Mouse (Mus musculus) midbrain, embryonic 12.5 days (tissue): Measurements from ENCODE around the gene Akt1s1. TPM values are rescaled to one million over a fixed set of nuclear protein-coding genes. Genes with fewer than 3 reads are reported as not detected.

Experiments
- ATAC-seq: fragments of 200-750 bp; cut with Nextera tagmentation; 2 replicates; pipeline ENCODE4 v1.8.0; 2017; ENCODE audit warnings: low read depth, moderate TSS enrichment, moderate library complexity; ENCODE audit not compliant: low FRiP score
- H3K27ac ChIP-seq: fragments of 300-500 bp; sonication (generic); replicated peaks from 2 replicates; pipeline ENCODE4 v1.5.1; 2016; ENCODE audit warnings: mild to moderate bottlenecking
- H3K27me3 ChIP-seq: fragments of 300-500 bp; sonication (generic); 2 replicates; pipeline ENCODE4 v1.6.1; 2016; ENCODE audit warnings: mild to moderate bottlenecking
- H3K36me3 ChIP-seq: fragments of 300-500 bp; sonication (generic); 2 replicates; pipeline ENCODE4 v1.6.1; 2016
- H3K4me1 ChIP-seq: fragments of 300-500 bp; sonication (generic); 2 replicates; pipeline ENCODE4 v1.6.1; 2016
- H3K4me2 ChIP-seq: fragments of 300-500 bp; sonication (generic); replicated peaks from 2 replicates; pipeline ENCODE4 v1.6.1; 2016; ENCODE audit warnings: mild to moderate bottlenecking, moderate library complexity
- H3K4me3 ChIP-seq: fragments of 300-500 bp; sonication (generic); 2 replicates; pipeline ENCODE4 v1.5.1; 2016; ENCODE audit warnings: mild to moderate bottlenecking
- H3K9ac ChIP-seq: fragments of 300-500 bp; sonication (generic); replicated peaks from 2 replicates; pipeline ENCODE4 v1.6.1; 2016; ENCODE audit warnings: mild to moderate bottlenecking, moderate library complexity
- H3K9me3 ChIP-seq: fragments of 300-500 bp; sonication (generic); 2 replicates; pipeline ENCODE4 v1.6.1; 2016; ENCODE audit warnings: mild to moderate bottlenecking
- WGBS: fragments of 180-500 bp; shearing (Covaris S2); methylation state at CpG from one replicate; pipeline ENCODE4 v1.1.7; 2016; 5-methylcytosine and 5-hydroxymethylcytosine counted together
- microRNA counts: library from miRNA; unstranded; fragments of <30 nt; microRNA quantifications from one replicate; lab custom pipeline; 2017
- microRNA-seq: library from miRNA; unstranded; fragments of <30 nt; microRNA quantifications from one replicate; pipeline ENCODE4, GENCODE M21; 2017
- polyA plus RNA-seq: library from polyadenylated mRNA; unstranded; fragments of >200 nt; fragmentation: Nextera tagmentation; extraction: Ambion mirVana; gene quantifications from 2 replicates; pipeline ENCODE4 v1.2.1, GENCODE M21; 2016

Gene Akt1s1
- polyA plus RNA-seq, 1 experiment from 2014 or later, result 99.2 TPM

DNA sequence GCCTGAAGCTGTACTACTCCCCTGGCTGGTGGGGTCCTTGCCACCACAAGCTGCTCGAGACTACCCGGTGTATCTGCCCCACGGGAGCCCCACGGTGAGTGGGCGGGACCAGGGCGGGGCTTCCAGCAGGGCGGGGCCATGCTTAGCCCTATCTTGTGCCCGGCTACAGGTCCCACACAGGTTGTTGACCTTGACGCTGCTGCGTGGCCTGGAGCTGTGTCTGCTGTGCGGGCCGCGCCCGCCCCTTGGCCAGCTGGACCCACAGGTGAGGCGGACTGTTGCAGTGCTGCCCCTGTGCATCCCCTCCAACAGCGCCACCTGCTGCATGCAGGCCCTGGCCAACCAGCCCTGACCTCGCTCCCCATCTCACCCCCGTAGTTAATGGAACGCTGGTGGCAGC lies 49.8 kb downstream of the Akt1s1 start:
- ATAC-seq, result no peak
- H3K9ac ChIP-seq, result no peak overlapping the region
- 0 out of 2 replicates have a peak overlapping the region, but pooled peaks have one; percentile 4 for H3K4me3 ChIP-seq
- no peak overlapping the region for H3K27ac ChIP-seq
- no peaks in the 10 kb centered on the region for H3K9me3 ChIP-seq
- 31% methylated on average over 19 of the region's 19 CpGs for WGBS
- no peaks in the 10 kb centered on the region for H3K27me3 ChIP-seq
- peaks cover 59% of the 10 kb centered on the region for H3K4me1 ChIP-seq
- peak overlapping the region; percentile 17 for H3K4me2 ChIP-seq
- H3K36me3 ChIP-seq, result peaks cover 39% of the 10 kb centered on the region

DNA sequence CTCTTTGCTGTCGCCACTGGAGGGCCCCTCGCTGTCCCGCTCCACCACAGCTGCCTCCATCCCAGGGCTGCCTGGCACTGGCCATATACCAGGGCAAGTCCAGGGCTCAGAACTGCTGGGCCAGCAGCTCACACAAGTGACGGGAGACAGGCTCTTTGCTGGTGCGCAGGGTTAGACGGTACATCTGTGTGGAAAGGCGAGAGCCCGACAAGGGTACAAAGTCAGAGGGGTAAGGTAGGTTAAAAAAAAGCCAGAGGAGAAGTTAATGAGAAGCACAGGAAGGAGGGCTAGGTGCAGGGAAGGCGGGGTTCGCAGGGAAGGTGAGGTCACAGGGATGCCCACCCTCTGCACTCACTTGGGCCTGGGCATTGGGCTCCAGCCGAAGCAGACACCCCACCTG lies 51.8 kb downstream of the Akt1s1 start:
- peaks cover 43% of the 10 kb centered on the region for H3K4me1 ChIP-seq
- 90% methylated on average over 11 of the region's 11 CpGs for WGBS
- ATAC-seq, result no peak
- H3K27me3 ChIP-seq, result no peaks in the 10 kb centered on the region
- H3K27ac ChIP-seq, result 0 out of 2 replicates have a peak overlapping the region, but pooled peaks have one; percentile 27
- H3K4me2 ChIP-seq, result no peak overlapping the region
- no peak overlapping the region for H3K4me3 ChIP-seq
- peaks cover 60% of the 10 kb centered on the region for H3K36me3 ChIP-seq
- H3K9me3 ChIP-seq, result no peaks in the 10 kb centered on the region
- H3K9ac ChIP-seq, result no peak overlapping the region

DNA sequence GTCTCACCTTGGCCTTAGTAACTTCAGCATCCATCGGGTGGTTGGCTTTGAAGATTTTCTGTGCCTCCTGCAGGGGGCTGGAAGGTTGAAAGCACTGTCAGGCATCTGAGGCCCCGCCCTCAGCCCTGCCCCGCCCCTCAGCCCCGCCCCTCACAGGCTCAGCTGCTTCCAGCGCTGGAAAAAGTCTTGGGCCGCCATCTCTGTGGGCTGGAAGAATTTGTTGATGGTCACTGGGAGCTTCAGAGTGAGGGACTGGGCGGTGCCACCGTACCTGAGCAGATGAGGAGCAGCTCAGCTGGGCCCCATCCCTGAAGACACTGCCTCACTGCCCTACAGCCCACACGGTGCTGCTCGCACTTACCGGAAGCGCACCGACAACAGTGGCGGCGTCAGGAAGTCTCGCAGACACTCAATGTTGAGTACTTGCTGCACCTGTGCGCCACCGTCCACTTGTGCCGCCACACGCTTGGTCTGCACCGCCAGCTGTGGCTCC lies 52.5 kb downstream of the Akt1s1 start:
- H3K4me3 ChIP-seq, result peak overlapping the region; percentile 22
- ATAC-seq, result peak; percentile 28; the same call in 1 of the 2 replicates
- no peaks in the 10 kb centered on the region for H3K9me3 ChIP-seq
- no peaks in the 10 kb centered on the region for H3K27me3 ChIP-seq
- peak overlapping the region; percentile 39 for H3K9ac ChIP-seq
- H3K27ac ChIP-seq, result peak overlapping the region; percentile 27; the same call in 1 of the 2 replicates
- 12% methylated on average over 21 of the region's 21 CpGs for WGBS
- H3K4me2 ChIP-seq, result peak overlapping the region; percentile 48
- peaks cover 66% of the 10 kb centered on the region for H3K36me3 ChIP-seq
- H3K4me1 ChIP-seq, result peaks cover 41% of the 10 kb centered on the region

MicroRNAs encoded within 50 kb of the gene (microRNA counts, 519-probe panel; counts per million panel counts)
- microRNA mmu-miR-707 (lab: Ali Mortazavi, UCI), result not detected

Small RNA genes lying within 50 kb of the gene (microRNA-seq; reads per million reads assigned to microRNA genes)
- not detected for gene Mir707

Other genes starting within 250 kb of the Akt1s1 start
- 1.9 and 2.3 TPM in 2 replicates for gene Myh14, start 178.1 kb upstream of the Akt1s1 start, polyA plus RNA-seq
- gene Izumo2, start 140.2 kb upstream of the Akt1s1 start, polyA plus RNA-seq, result not detected in 2 replicates
- 38.4 and 43.7 TPM in 2 replicates for gene Vrk3, start 100.6 kb upstream of the Akt1s1 start, polyA plus RNA-seq
- 2.9 and 3.5 TPM in 2 replicates for gene Zfp473, start 97.9 kb upstream of the Akt1s1 start, polyA plus RNA-seq
- gene Nup62, start 32.9 kb upstream of the Akt1s1 start, polyA plus RNA-seq, result 84.9 and 93.4 TPM in 2 replicates
- 1.4 TPM in 2 replicates for gene Il4i1, start 32.6 kb upstream of the Akt1s1 start, polyA plus RNA-seq
- 5.6 and 6.3 TPM in 2 replicates for gene Atf5, start 32.3 kb upstream of the Akt1s1 start, polyA plus RNA-seq
- gene Tbc1d17, start 88 bp downstream of the Akt1s1 start, polyA plus RNA-seq, result 97.5 and 101 TPM in 2 replicates
- 36.4 and 44.0 TPM in 2 replicates for gene Pnkp, start 8.1 kb downstream of the Akt1s1 start, polyA plus RNA-seq
- gene Ptov1, start 20.8 kb downstream of the Akt1s1 start, polyA plus RNA-seq, result 605 and 652 TPM in 2 replicates
- gene Med25, start 43.7 kb downstream of the Akt1s1 start, polyA plus RNA-seq, result 177 and 180 TPM in 2 replicates
- gene Fuz, start 47.1 kb downstream of the Akt1s1 start, polyA plus RNA-seq, result 25.8 and 29.7 TPM in 2 replicates
- 91.0 and 92.9 TPM in 2 replicates for gene Ap2a1, start 80.5 kb downstream of the Akt1s1 start, polyA plus RNA-seq
- gene Tsks, start 94.2 kb downstream of the Akt1s1 start, polyA plus RNA-seq, result 0.20 TPM in 1 of 2 replicates, not detected in the other
- gene Cpt1c, start 125.9 kb downstream of the Akt1s1 start, polyA plus RNA-seq, result 40.6 and 43.7 TPM in 2 replicates
- gene Prmt1, start 137.6 kb downstream of the Akt1s1 start, polyA plus RNA-seq, result 643 and 658 TPM in 2 replicates
- gene Irf3, start 148.7 kb downstream of the Akt1s1 start, polyA plus RNA-seq, result 66.7 and 70.6 TPM in 2 replicates
- gene Bcl2l12, start 149.7 kb downstream of the Akt1s1 start, polyA plus RNA-seq, result 50.5 and 54.7 TPM in 2 replicates
- 48.1 and 52.4 TPM in 2 replicates for gene Scaf1, start 167.4 kb downstream of the Akt1s1 start, polyA plus RNA-seq
- gene Rras, start 169.0 kb downstream of the Akt1s1 start, polyA plus RNA-seq, result 15.6 and 17.3 TPM in 2 replicates
- gene Prr12, start 203.9 kb downstream of the Akt1s1 start, polyA plus RNA-seq, result 13.7 and 14.1 TPM in 2 replicates
- 53.6 and 54.6 TPM in 2 replicates for gene Nosip, start 213.4 kb downstream of the Akt1s1 start, polyA plus RNA-seq
- 15.9 and 17.8 TPM in 2 replicates for gene Prrg2, start 213.7 kb downstream of the Akt1s1 start, polyA plus RNA-seq
- gene Rcn3, start 243.2 kb downstream of the Akt1s1 start, polyA plus RNA-seq, result 106 and 151 TPM in 2 replicates